9 mouse cellular contexts compared by ENCODE assay signal in genomic region chrX:134963305-134964094, GRCm38 (mm10). TPM values are rescaled to one million over a fixed set of nuclear protein-coding genes. Genes with fewer than 3 reads are reported as not detected.
DNase-seq lines count a peak whose midpoint lies in the region; ATAC-seq and TF ChIP-seq lines count a peak whose summit lies in the region.
"Had no signal": no experiment of that assay in that cellular context is flagged by ENCODE, and none has a peak within 500 bp of the region (broad histone marks: within the 10 kb centered on the region; RNA-seq: fewer than 3 reads in every experiment).

No protein-coding gene starts in this region.

- WGBS in embryonic facial prominence, embryonic 15.5 days, result 54% methylated on average over 36 of the region's 53 CpGs
- 57% methylated on average over 31 of the region's 53 CpGs for WGBS in heart, embryonic 11.5 days (ENCODE audit: insufficient replicate concordance)
- 58% methylated on average over 41 of the region's 53 CpGs for WGBS in kidney, embryonic 14.5 days
- 53% methylated on average over 31 of the region's 53 CpGs for WGBS in limb, embryonic 14.5 days
- 54% methylated on average over 42 of the region's 53 CpGs for WGBS in midbrain, embryonic 15.5 days
- WGBS in spleen, adult 2 months, result 56% methylated on average over 43 of the region's 53 CpGs

- H3K27ac ChIP-seq in embryonic facial prominence, embryonic 15.5 days (replicated peaks), result no peak overlapping the region
- no peak overlapping the region for H3K27ac ChIP-seq in heart, embryonic 11.5 days (ENCODE audit: low read depth, low read length)
- no peak overlapping the region for H3K27ac ChIP-seq in kidney, embryonic 14.5 days (ENCODE audit: low read depth, low read length)
- no peak overlapping the region for H3K27ac ChIP-seq in limb, embryonic 14.5 days (replicated peaks; ENCODE audit: low read depth, low read length)
- H3K27ac ChIP-seq in midbrain, embryonic 15.5 days, result no peak overlapping the region
- no peak overlapping the region for H3K27ac ChIP-seq in spleen, adult 2 months (ENCODE audit: insufficient read depth, low read length)

- 0 out of 2 replicates have a peak, but pooled peaks cover 3% of the 10 kb centered on the region for H3K27me3 ChIP-seq in embryonic facial prominence, embryonic 15.5 days
- no peaks in the 10 kb centered on the region for H3K27me3 ChIP-seq in heart, embryonic 11.5 days (ENCODE audit: control insufficient read depth, insufficient read depth, low read length)
- H3K27me3 ChIP-seq in kidney, embryonic 14.5 days (ENCODE audit: control insufficient read depth, insufficient read depth, low read length), result no peaks in the 10 kb centered on the region
- no peaks in the 10 kb centered on the region for H3K27me3 ChIP-seq in limb, embryonic 14.5 days (ENCODE audit: control insufficient read depth, insufficient read depth, low read length)
- no peaks in the 10 kb centered on the region for H3K27me3 ChIP-seq in midbrain, embryonic 15.5 days (replicated peaks)
- no peaks in the 10 kb centered on the region for H3K27me3 ChIP-seq in spleen, adult 2 months (ENCODE audit: control insufficient read depth, insufficient read depth, low read length)

- peak; percentile 2 for DNase-seq in 3134 (ENCODE audit: extremely low read depth, insufficient read length, low spot score)
- DNase-seq in brain, adult 2 months (ENCODE audit: low read depth, low spot score), result peak; percentile 89
- DNase-seq in limb, embryonic 14.5 days (ENCODE audit: low spot score), result peak; percentile 75
- peak; percentile 52 to 65 for DNase-seq in spleen, adult 2 months (ENCODE audit: low read depth in 1 of 2, low spot score in 2 of 2)

- H3K4me2 ChIP-seq in embryonic facial prominence, embryonic 15.5 days (replicated peaks), result peak overlapping the region; percentile 46
- H3K4me2 ChIP-seq in heart, embryonic 11.5 days, result peak overlapping the region; percentile 55
- H3K4me2 ChIP-seq in kidney, embryonic 14.5 days (replicated peaks; ENCODE audit: low read depth, low read length), result peak overlapping the region; percentile 30
- peak overlapping the region; percentile 41 for H3K4me2 ChIP-seq in limb, embryonic 14.5 days (replicated peaks; ENCODE audit: low read depth, low read length, severe bottlenecking)
- peak overlapping the region; percentile 46 for H3K4me2 ChIP-seq in midbrain, embryonic 15.5 days

- H3K9ac ChIP-seq in embryonic facial prominence, embryonic 15.5 days, result no peak overlapping the region
- H3K9ac ChIP-seq in heart, embryonic 11.5 days (ENCODE audit: low read depth, low read length), result 0 out of 2 replicates have a peak overlapping the region, but pooled peaks have one; percentile 34
- H3K9ac ChIP-seq in kidney, embryonic 14.5 days (ENCODE audit: low read depth, low read length), result no peak overlapping the region
- H3K9ac ChIP-seq in limb, embryonic 14.5 days (ENCODE audit: low read depth, low read length, severe bottlenecking), result 0 out of 2 replicates have a peak overlapping the region, but pooled peaks have one; percentile 34
- H3K9ac ChIP-seq in midbrain, embryonic 15.5 days, result no peak overlapping the region

- no peaks in the 10 kb centered on the region for H3K4me1 ChIP-seq in embryonic facial prominence, embryonic 15.5 days
- no peaks in the 10 kb centered on the region for H3K4me1 ChIP-seq in heart, embryonic 11.5 days (ENCODE audit: control insufficient read depth, insufficient read depth, low read length)
- H3K4me1 ChIP-seq in kidney, embryonic 14.5 days (ENCODE audit: control insufficient read depth, insufficient read depth, low read length), result no peaks in the 10 kb centered on the region
- H3K4me1 ChIP-seq in limb, embryonic 14.5 days (ENCODE audit: control insufficient read depth, insufficient read depth, low read length), result no peaks in the 10 kb centered on the region
- no peaks in the 10 kb centered on the region for H3K4me1 ChIP-seq in midbrain, embryonic 15.5 days
- no peaks in the 10 kb centered on the region for H3K4me1 ChIP-seq in spleen, adult 2 months (ENCODE audit: control insufficient read depth, insufficient read depth, insufficient read length)

- ATAC-seq in embryonic facial prominence, embryonic 15.5 days (ENCODE audit: insufficient number of reproducible peaks, low FRiP score, low TSS enrichment, low read depth), result peak; percentile 80
- ATAC-seq in heart, embryonic 11.5 days (replicated peaks; ENCODE audit: insufficient number of reproducible peaks, low FRiP score, low TSS enrichment), result peak; percentile 83
- ATAC-seq in kidney, embryonic 14.5 days (ENCODE audit: low FRiP score, low TSS enrichment), result peak; percentile 98
- ATAC-seq in limb, embryonic 14.5 days (ENCODE audit: low FRiP score, low read depth), result peak; percentile 95
- peak; percentile 96 for ATAC-seq in midbrain, embryonic 15.5 days (replicated peaks)

- TF ChIP-seq POLR2A in limb, embryonic 14.5 days (IDR thresholded peaks at IDR 0.05; ENCODE audit: borderline replicate concordance, extremely low read depth, insufficient read depth, insufficient read length), result no peak
- no peak for TF ChIP-seq POLR2A in spleen, adult 2 months (IDR thresholded peaks at IDR 0.05; ENCODE audit: low read depth, low read length)

- no peaks in the 10 kb centered on the region for H3K9me3 ChIP-seq in embryonic facial prominence, embryonic 15.5 days (replicated peaks)
- no peaks in the 10 kb centered on the region for H3K9me3 ChIP-seq in heart, embryonic 11.5 days (replicated peaks; ENCODE audit: control insufficient read depth, low read length)
- peaks cover 10% of the 10 kb centered on the region for H3K9me3 ChIP-seq in kidney, embryonic 14.5 days (ENCODE audit: control insufficient read depth, low read length)
- H3K9me3 ChIP-seq in limb, embryonic 14.5 days (ENCODE audit: control insufficient read depth, low read length), result no peaks in the 10 kb centered on the region
- no peaks in the 10 kb centered on the region for H3K9me3 ChIP-seq in midbrain, embryonic 15.5 days

- H3K4me3 ChIP-seq in embryonic facial prominence, embryonic 15.5 days (replicated peaks), result peak overlapping the region; percentile 34
- peak overlapping the region; percentile 25; the same call in 1 of the 2 replicates for H3K4me3 ChIP-seq in heart, embryonic 11.5 days (ENCODE audit: low read depth, low read length)
- peak overlapping the region; percentile 28 for H3K4me3 ChIP-seq in kidney, embryonic 14.5 days (ENCODE audit: low read length)
- H3K4me3 ChIP-seq in limb, embryonic 14.5 days (replicated peaks; ENCODE audit: low read length), result peak overlapping the region; percentile 32
- H3K4me3 ChIP-seq in midbrain, embryonic 15.5 days, result peak overlapping the region; percentile 34
- H3K4me3 ChIP-seq in spleen, adult 2 months (ENCODE audit: extremely low read depth, insufficient read depth, insufficient read length), result peak overlapping the region; percentile 28; the same call in 1 of the 2 replicates

- TF ChIP-seq CTCF in spleen, adult 2 months (IDR thresholded peaks at IDR 0.05; ENCODE audit: extremely low read depth, insufficient read depth, insufficient read length, insufficient replicate concordance), result no peak

- no peaks in the 10 kb centered on the region for H3K36me3 ChIP-seq in embryonic facial prominence, embryonic 15.5 days
- H3K36me3 ChIP-seq in heart, embryonic 11.5 days (ENCODE audit: control insufficient read depth, insufficient read depth, low read length), result no peaks in the 10 kb centered on the region
- H3K36me3 ChIP-seq in kidney, embryonic 14.5 days (ENCODE audit: control insufficient read depth, insufficient read depth, low read length), result no peaks in the 10 kb centered on the region
- no peaks in the 10 kb centered on the region for H3K36me3 ChIP-seq in limb, embryonic 14.5 days (ENCODE audit: control insufficient read depth, insufficient read depth, low read length)
- H3K36me3 ChIP-seq in midbrain, embryonic 15.5 days (replicated peaks), result no peaks in the 10 kb centered on the region
- no peaks in the 10 kb centered on the region for H3K36me3 ChIP-seq in spleen, adult 2 months (ENCODE audit: control insufficient read depth, insufficient read depth, low read length)
- H3K36me3 ChIP-seq: G1E had no signal

RNA-seq across cellular contexts. Expression of gene Nxf2, which starts 1.1 kb away (rescaled TPM):
- 0.62 and 0.84 TPM in 2 replicates for polyA plus RNA-seq in embryonic facial prominence, embryonic 15.5 days (2015; fragmentation: Nextera tagmentation; extraction: Ambion mirVana)
- 0.52 and 1.2 TPM in 2 replicates for polyA plus RNA-seq in heart, embryonic 11.5 days (2014; fragmentation: Nextera tagmentation; extraction: Ambion mirVana)
- 0.64 and 0.84 TPM in 2 replicates for polyA plus RNA-seq in kidney, embryonic 14.5 days (2014; fragmentation: Nextera tagmentation; extraction: Ambion mirVana)
- 0.40 and 0.52 TPM in 2 replicates for polyA plus RNA-seq in limb, embryonic 14.5 days (2012; rRNA removed)
- polyA plus RNA-seq in limb, embryonic 14.5 days (2014; fragmentation: Nextera tagmentation; extraction: Ambion mirVana), result 0.70 and 0.88 TPM in 2 replicates
- 0.25 and 0.29 TPM in 2 replicates for polyA plus RNA-seq in midbrain, embryonic 15.5 days (2015; fragmentation: Nextera tagmentation; extraction: Ambion mirVana)
- polyA plus RNA-seq in spleen, adult 2 months (2012; rRNA removed), result 0.04 TPM in 1 of 2 replicates, not detected in the other
- polyA plus RNA-seq: G1E had no signal

RNA-seq across cellular contexts. Expression of gene Zmat1, which starts 45.5 kb away (rescaled TPM):
- polyA plus RNA-seq in embryonic facial prominence, embryonic 15.5 days (2015; fragmentation: Nextera tagmentation; extraction: Ambion mirVana), result 5.1 and 6.1 TPM in 2 replicates
- 9.7 and 10.7 TPM in 2 replicates for polyA plus RNA-seq in heart, embryonic 11.5 days (2014; fragmentation: Nextera tagmentation; extraction: Ambion mirVana)
- polyA plus RNA-seq in kidney, embryonic 14.5 days (2014; fragmentation: Nextera tagmentation; extraction: Ambion mirVana), result 4.5 and 6.7 TPM in 2 replicates
- 3.0 and 4.0 TPM in 2 replicates for polyA plus RNA-seq in limb, embryonic 14.5 days (2012; rRNA removed)
- polyA plus RNA-seq in limb, embryonic 14.5 days (2014; fragmentation: Nextera tagmentation; extraction: Ambion mirVana), result 5.9 and 6.5 TPM in 2 replicates
- 8.8 and 9.2 TPM in 2 replicates for polyA plus RNA-seq in midbrain, embryonic 15.5 days (2015; fragmentation: Nextera tagmentation; extraction: Ambion mirVana)
- polyA plus RNA-seq in spleen, adult 2 months (2012; rRNA removed), result 0.63 and 0.81 TPM in 2 replicates

Comparison
In these comparisons a context has a peak if more than half of its experiments do, and no peak if none do; other contexts are left out.
1. DNase-seq: peak in every context shown above with its lines; median percentile 89 in brain, adult 2 months; 75 in limb, embryonic 14.5 days; 58 in spleen, adult 2 months; 2 in 3134.
2. H3K9ac ChIP-seq: peak in heart, embryonic 11.5 days (single experiment) and limb, embryonic 14.5 days (single experiment); none in embryonic facial prominence, embryonic 15.5 days (single experiment), kidney, embryonic 14.5 days (single experiment) and midbrain, embryonic 15.5 days (single experiment).
3. Peak in every context shown above with its lines, with median percentiles within 50 percentile points of each other: ATAC-seq, H3K4me2 ChIP-seq and H3K4me3 ChIP-seq.